Mouse (Mus musculus) bone marrow, adult 2 months (tissue): Measurements from ENCODE around the gene 4930467E23Rik. TPM values are rescaled to one million over a fixed set of nuclear protein-coding genes. Genes with fewer than 3 reads are reported as not detected.
"Not testable (repeated sequence)": the region's sequence is repeated elsewhere in the genome, so short reads cannot be mapped to it uniquely, and the experiment has no call there.

Experiments
- H3K27ac ChIP-seq: fragments of 200-500 bp; 2 replicates; pipeline ENCODE4 v1.5.1; 2012; ENCODE audit warnings: low read depth, mild to moderate bottlenecking, control low read depth, inconsistent platforms, low read length; ENCODE audit not compliant: control insufficient read depth, poor library complexity, insufficient read depth
- H3K4me1 ChIP-seq: fragments of 200-500 bp; 2 replicates; pipeline ENCODE4 v1.6.1; 2011; ENCODE audit warnings: low read length; ENCODE audit not compliant: control insufficient read depth, insufficient read depth
- H3K4me3 ChIP-seq: fragments of 200-500 bp; replicated peaks from 2 replicates; pipeline ENCODE3; 2011; ENCODE audit warnings: mild to moderate bottlenecking, low read depth, low read length, control low read depth; ENCODE audit not compliant: control insufficient read depth
- WGBS: fragments of 180-500 bp; shearing (Covaris S2); methylation state at CpG from one replicate; pipeline ENCODE4 v1.1.7; 2018; 5-methylcytosine and 5-hydroxymethylcytosine counted together
- polyA plus RNA-seq: library from polyadenylated mRNA; stranded (reverse); fragments of >200 nt; gene quantifications from 2 replicates; pipeline ENCODE4 v1.2.4, GENCODE M21; 2011; ENCODE audit warnings: low replicate concordance; ENCODE audit not compliant: missing spikeins, insufficient read depth, insufficient read length

4930467E23Rik gene
- polyA plus RNA-seq, 1 experiment, result not detected

- not testable (repeated sequence) for H3K4me3 ChIP-seq, H3K4me1 ChIP-seq, H3K27ac ChIP-seq
- WGBS, result 80% methylated on average over 3 of the region's 3 CpGs
Observed at GRCm38 (mm10) chr8:19715266-19715665, 14.1 kb upstream of the 4930467E23Rik start.

GRCm38 (mm10) chr8:19717851-19718250, 11.5 kb upstream of the 4930467E23Rik start:
- not testable (repeated sequence) for H3K4me1 ChIP-seq, H3K27ac ChIP-seq, H3K4me3 ChIP-seq
- WGBS, result 87% methylated on average over 3 of the region's 3 CpGs

GRCm38 (mm10) chr8:19719513-19719912, 9.9 kb upstream of the 4930467E23Rik start:
- not testable (repeated sequence) for H3K4me1 ChIP-seq, H3K4me3 ChIP-seq, H3K27ac ChIP-seq
- 71% methylated on average over 3 of the region's 3 CpGs for WGBS

GRCm38 (mm10) chr8:19724871-19725270, 4.5 kb upstream of the 4930467E23Rik start:
- WGBS, result 56% methylated on average over 2 of the region's 2 CpGs
- H3K4me3 ChIP-seq, H3K4me1 ChIP-seq, H3K27ac ChIP-seq: not testable (repeated sequence)

GRCm38 (mm10) chr8:19751773-19752172, 22.4 kb downstream of the 4930467E23Rik start:
- not testable (repeated sequence) for H3K4me3 ChIP-seq, H3K4me1 ChIP-seq, H3K27ac ChIP-seq

DNA sequence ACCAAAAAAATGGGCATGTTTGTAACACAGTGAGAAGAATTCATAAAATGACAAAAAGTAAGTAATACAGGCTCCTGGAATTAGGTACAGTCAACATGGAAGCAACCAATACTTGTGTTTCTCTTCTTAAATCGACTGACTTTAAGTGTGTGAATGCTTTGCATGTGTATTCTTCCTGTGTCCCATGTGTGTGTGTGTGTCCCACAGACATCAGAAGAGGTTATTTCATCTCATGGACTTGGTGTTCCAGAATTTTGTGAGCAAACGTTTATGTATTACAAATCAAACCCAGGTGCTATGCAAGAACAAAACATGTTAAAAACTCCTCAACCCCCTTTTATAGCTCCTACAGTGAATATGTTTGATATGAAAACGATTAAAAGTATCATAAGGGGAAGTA, 24.8 kb downstream of the 4930467E23Rik start:
- 39% methylated on average over 3 of the region's 3 CpGs for WGBS

GRCm38 (mm10) chr8:19754961-19755360, 25.6 kb downstream of the 4930467E23Rik start:
- H3K4me1 ChIP-seq, H3K27ac ChIP-seq, H3K4me3 ChIP-seq: not testable (repeated sequence)
- WGBS, result 66% methylated on average over 3 of the region's 3 CpGs

More for the DNA sequence above, 24.8 kb downstream of the 4930467E23Rik start:
- not testable (repeated sequence) for H3K4me3 ChIP-seq, H3K4me1 ChIP-seq, H3K27ac ChIP-seq

DNA sequence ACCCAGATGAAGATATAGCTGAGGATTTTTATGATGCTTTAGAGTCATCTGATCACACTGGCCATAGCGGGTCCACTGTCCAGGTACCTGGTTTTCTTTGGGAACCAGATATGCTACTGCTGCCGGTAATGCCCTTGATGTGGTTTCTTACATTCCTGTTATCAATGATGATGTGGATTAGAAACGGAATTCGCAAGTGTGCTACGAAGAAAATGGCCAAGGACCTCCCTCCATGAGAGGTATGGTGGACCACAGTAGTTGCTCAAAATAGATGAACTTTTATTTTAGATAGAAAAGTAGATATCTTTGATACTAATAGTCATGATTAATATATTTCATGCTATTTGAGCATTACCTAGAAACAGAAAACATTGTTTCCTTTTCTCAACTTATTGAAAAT, 32.3 kb downstream of the 4930467E23Rik start:
- 73% methylated on average over 5 of the region's 5 CpGs for WGBS
- H3K4me1 ChIP-seq, H3K4me3 ChIP-seq, H3K27ac ChIP-seq: not testable (repeated sequence)

- WGBS, result 64% methylated on average over 4 of the region's 4 CpGs
- not testable (repeated sequence) for H3K4me1 ChIP-seq, H3K27ac ChIP-seq, H3K4me3 ChIP-seq
Observed at GRCm38 (mm10) chr8:19762860-19763592, 33.6 kb downstream of the 4930467E23Rik start.

- not testable (repeated sequence) for H3K4me1 ChIP-seq, H3K27ac ChIP-seq, H3K4me3 ChIP-seq
Observed at GRCm38 (mm10) chr8:19765531-19765930, 36.2 kb downstream of the 4930467E23Rik start.

- 70% methylated on average over 4 of the region's 4 CpGs for WGBS
- not testable (repeated sequence) for H3K27ac ChIP-seq, H3K4me1 ChIP-seq, H3K4me3 ChIP-seq
Observed at GRCm38 (mm10) chr8:19773461-19773860, 44.1 kb downstream of the 4930467E23Rik start.

DNA sequence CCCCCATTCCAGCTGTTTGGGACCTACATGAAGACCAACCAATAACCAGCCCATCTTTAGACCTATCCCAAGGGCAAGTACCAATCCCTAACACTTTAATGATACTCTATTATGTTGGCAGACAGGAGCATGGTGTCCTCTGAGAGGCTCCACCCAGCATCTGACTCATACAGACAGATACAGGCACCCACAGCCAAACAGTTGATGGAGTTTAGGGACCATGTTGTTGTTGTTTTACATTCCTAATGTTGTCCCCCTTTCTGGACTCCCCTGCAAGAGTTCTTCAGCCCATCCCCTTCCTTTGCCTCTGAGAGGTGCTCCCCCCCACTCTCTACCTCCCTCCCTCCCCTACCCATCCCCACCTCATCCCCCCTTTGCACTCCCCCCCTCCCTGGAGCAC, 46.9 kb downstream of the 4930467E23Rik start:
- not testable (repeated sequence) for H3K4me1 ChIP-seq, H3K4me3 ChIP-seq, H3K27ac ChIP-seq

DNA sequence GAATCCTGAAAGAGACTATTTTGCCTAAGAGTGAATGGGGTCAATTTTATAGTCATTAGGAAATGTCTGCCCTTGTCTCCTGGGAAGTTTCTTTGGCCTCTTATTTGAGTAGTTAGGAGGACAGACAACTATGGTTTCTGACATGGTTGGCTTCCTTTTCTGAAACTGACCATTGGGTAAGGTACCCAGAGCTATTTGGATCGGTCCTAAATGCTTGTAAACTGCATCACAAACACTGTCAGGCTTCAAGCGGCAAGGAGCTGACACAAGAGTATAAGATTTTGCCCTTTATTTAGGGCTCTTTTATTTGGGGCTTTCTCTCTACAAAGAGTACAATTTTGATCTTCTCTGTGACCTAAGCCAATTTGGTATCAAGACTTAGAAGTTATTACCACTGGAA, 48.1 kb downstream of the 4930467E23Rik start:
- H3K27ac ChIP-seq, H3K4me1 ChIP-seq, H3K4me3 ChIP-seq: not testable (repeated sequence)
- WGBS, result 28% methylated on average over 2 of the region's 2 CpGs

GRCm38 (mm10) chr8:19778126-19778525, 48.8 kb downstream of the 4930467E23Rik start:
- not testable (repeated sequence) for H3K4me3 ChIP-seq, H3K27ac ChIP-seq, H3K4me1 ChIP-seq
- 44% methylated on average over 1 of the region's 1 CpGs for WGBS
